Mouse (Mus musculus): Measurements from ENCODE around the gene Desi2. TPM values are rescaled to one million over a fixed set of nuclear protein-coding genes. Genes with fewer than 3 reads are reported as not detected.
A peak's percentile ranks its signal among the peaks of the same experiment; 100 is the strongest.
"Not testable (repeated sequence)": the region's sequence is repeated elsewhere in the genome, so short reads cannot be mapped to it uniquely, and the experiment has no call there.

The Desi2 gene
- polyA plus RNA-seq, 1 experiment from 2014 or later, result 14.7 TPM

- WGBS, result 12% methylated on average over 9 of the region's 9 CpGs
- Histone ChIP-seq H3K4me2 (ENCODE audit: low read depth, severe bottlenecking) (peak overlapping the region; percentile 78), H3K4me1 (ENCODE audit: control insufficient read depth, insufficient read depth, low read length) (no peaks in the 10 kb centered on the region), H3K9ac (ENCODE audit: low read length) (no peak overlapping the region), H3K27me3 (ENCODE audit: control insufficient read depth, insufficient read depth, low read length) (no peaks in the 10 kb centered on the region), H3K27ac (replicated peaks; ENCODE audit: low read depth, low read length) (no peak overlapping the region), H3K36me3 (ENCODE audit: control insufficient read depth, insufficient read depth, low read length) (no peaks in the 10 kb centered on the region), H3K4me3 (ENCODE audit: low read depth, low read length) (peak overlapping the region; percentile 47; the same call in 1 of the 2 replicates), H3K9me3 (ENCODE audit: control insufficient read depth, low read length) (no peaks in the 10 kb centered on the region)
- ATAC-seq (ENCODE audit: insufficient number of reproducible peaks, low FRiP score, low TSS enrichment, low read depth), result no peak
- no peak for DNase-seq (ENCODE audit: low spot score)
Observed at GRCm38 (mm10) chr1:178275174-178275730, 88.0 kb downstream of the Desi2 start.

- Histone ChIP-seq H3K36me3 (ENCODE audit: control insufficient read depth, insufficient read depth, low read length) (no peaks in the 10 kb centered on the region), H3K4me2 (ENCODE audit: low read depth, severe bottlenecking) (peak overlapping the region; percentile 78), H3K4me1 (ENCODE audit: control insufficient read depth, insufficient read depth, low read length) (no peaks in the 10 kb centered on the region), H3K27ac (replicated peaks; ENCODE audit: low read depth, low read length) (no peak overlapping the region), H3K27me3 (ENCODE audit: control insufficient read depth, insufficient read depth, low read length) (no peaks in the 10 kb centered on the region), H3K4me3 (ENCODE audit: low read depth, low read length) (peak overlapping the region; percentile 47), H3K9ac (ENCODE audit: low read length) (peak overlapping the region; percentile 83), H3K9me3 (ENCODE audit: control insufficient read depth, low read length) (no peaks in the 10 kb centered on the region)
- peak; percentile 58; the same call in 1 of the 2 replicates for ATAC-seq (ENCODE audit: insufficient number of reproducible peaks, low FRiP score, low TSS enrichment, low read depth)
- WGBS, result 3% methylated on average over 11 of the region's 11 CpGs
- peak; percentile 82 for DNase-seq (ENCODE audit: low spot score)
Observed at GRCm38 (mm10) chr1:178275738-178276053, 88.5 kb downstream of the Desi2 start.

- Histone ChIP-seq H3K27me3 (ENCODE audit: control insufficient read depth, insufficient read depth, low read length) (no peaks in the 10 kb centered on the region), H3K4me1 (ENCODE audit: control insufficient read depth, insufficient read depth, low read length) (no peaks in the 10 kb centered on the region), H3K9ac (ENCODE audit: low read length) (peak overlapping the region; percentile 83), H3K4me2 (ENCODE audit: low read depth, severe bottlenecking) (peak overlapping the region; percentile 78), H3K27ac (replicated peaks; ENCODE audit: low read depth, low read length) (no peak overlapping the region), H3K36me3 (ENCODE audit: control insufficient read depth, insufficient read depth, low read length) (no peaks in the 10 kb centered on the region), H3K9me3 (ENCODE audit: control insufficient read depth, low read length) (no peaks in the 10 kb centered on the region), H3K4me3 (ENCODE audit: low read depth, low read length) (peak overlapping the region; percentile 47)
- DNase-seq (ENCODE audit: low spot score) (peak; percentile 72), ATAC-seq (ENCODE audit: insufficient number of reproducible peaks, low FRiP score, low TSS enrichment, low read depth) (peak; percentile 85)
- 1% methylated on average over 73 of the region's 87 CpGs for WGBS
Observed at GRCm38 (mm10) chr1:178276054-178276911, 89.1 kb downstream of the Desi2 start.

- H3K4me1 ChIP-seq (ENCODE audit: control insufficient read depth, insufficient read depth, low read length); H3K27ac ChIP-seq (replicated peaks; ENCODE audit: low read depth, low read length); H3K9ac ChIP-seq (ENCODE audit: low read length); ATAC-seq (ENCODE audit: insufficient number of reproducible peaks, low FRiP score, low TSS enrichment, low read depth); H3K9me3 ChIP-seq (ENCODE audit: control insufficient read depth, low read length); DNase-seq (ENCODE audit: low spot score); H3K4me3 ChIP-seq (ENCODE audit: low read depth, low read length); H3K27me3 ChIP-seq (ENCODE audit: control insufficient read depth, insufficient read depth, low read length); H3K4me2 ChIP-seq (ENCODE audit: low read depth, severe bottlenecking); H3K36me3 ChIP-seq (ENCODE audit: control insufficient read depth, insufficient read depth, low read length): not testable (repeated sequence)
- 87% methylated on average over 3 of the region's 3 CpGs for WGBS
Observed at GRCm38 (mm10) chr1:178283314-178283713, 96.1 kb downstream of the Desi2 start.

GRCm38 (mm10) chr1:178283946-178284720, 96.9 kb downstream of the Desi2 start:
- WGBS, result 68% methylated on average over 2 of the region's 2 CpGs
- ATAC-seq (ENCODE audit: insufficient number of reproducible peaks, low FRiP score, low TSS enrichment, low read depth) (no peak), DNase-seq (ENCODE audit: low spot score) (no peak)

GRCm38 (mm10) chr1:178287601-178288176, 100.5 kb downstream of the Desi2 start:
- no peaks in the 10 kb centered on the region for H3K27me3 ChIP-seq (ENCODE audit: control insufficient read depth, insufficient read depth, low read length)
- no peak overlapping the region for H3K4me3 ChIP-seq (ENCODE audit: low read depth, low read length)
- 63% methylated on average over 8 of the region's 8 CpGs for WGBS
- H3K36me3 ChIP-seq (ENCODE audit: control insufficient read depth, insufficient read depth, low read length), result no peaks in the 10 kb centered on the region
- H3K9me3 ChIP-seq (ENCODE audit: control insufficient read depth, low read length), result no peaks in the 10 kb centered on the region
- H3K27ac ChIP-seq (replicated peaks; ENCODE audit: low read depth, low read length), result no peak overlapping the region
- no peak for DNase-seq (ENCODE audit: low spot score)
- H3K4me1 ChIP-seq (ENCODE audit: control insufficient read depth, insufficient read depth, low read length), result no peaks in the 10 kb centered on the region
- no peak overlapping the region for H3K9ac ChIP-seq (ENCODE audit: low read length)
- no peak for ATAC-seq (ENCODE audit: insufficient number of reproducible peaks, low FRiP score, low TSS enrichment, low read depth)
- no peak overlapping the region for H3K4me2 ChIP-seq (ENCODE audit: low read depth, severe bottlenecking)

More at GRCm38 (mm10) chr1:178283946-178284720, 96.9 kb downstream of the Desi2 start:
- Histone ChIP-seq H3K4me1 (ENCODE audit: control insufficient read depth, insufficient read depth, low read length) (no peaks in the 10 kb centered on the region), H3K9me3 (ENCODE audit: control insufficient read depth, low read length) (no peaks in the 10 kb centered on the region), H3K27ac (replicated peaks; ENCODE audit: low read depth, low read length) (no peak overlapping the region), H3K4me3 (ENCODE audit: low read depth, low read length) (no peak overlapping the region), H3K9ac (ENCODE audit: low read length) (no peak overlapping the region), H3K27me3 (ENCODE audit: control insufficient read depth, insufficient read depth, low read length) (no peaks in the 10 kb centered on the region), H3K4me2 (ENCODE audit: low read depth, severe bottlenecking) (no peak overlapping the region), H3K36me3 (ENCODE audit: control insufficient read depth, insufficient read depth, low read length) (no peaks in the 10 kb centered on the region)

- no peak overlapping the region for H3K27ac ChIP-seq (replicated peaks; ENCODE audit: low read depth, low read length)
- ATAC-seq (ENCODE audit: insufficient number of reproducible peaks, low FRiP score, low TSS enrichment, low read depth) (no peak), DNase-seq (ENCODE audit: low spot score) (no peak)
- no peak overlapping the region for H3K9ac ChIP-seq (ENCODE audit: low read length)
- no peak overlapping the region for H3K4me2 ChIP-seq (ENCODE audit: low read depth, severe bottlenecking)
- no peaks in the 10 kb centered on the region for H3K4me1 ChIP-seq (ENCODE audit: control insufficient read depth, insufficient read depth, low read length)
- no peaks in the 10 kb centered on the region for H3K9me3 ChIP-seq (ENCODE audit: control insufficient read depth, low read length)
- H3K4me3 ChIP-seq (ENCODE audit: low read depth, low read length), result no peak overlapping the region
- WGBS, result 77% methylated on average over 3 of the region's 3 CpGs
- H3K27me3 ChIP-seq (ENCODE audit: control insufficient read depth, insufficient read depth, low read length), result no peaks in the 10 kb centered on the region
- no peaks in the 10 kb centered on the region for H3K36me3 ChIP-seq (ENCODE audit: control insufficient read depth, insufficient read depth, low read length)
Observed at GRCm38 (mm10) chr1:178291716-178292115, 104.5 kb downstream of the Desi2 start.

GRCm38 (mm10) chr1:178294051-178294450, 106.8 kb downstream of the Desi2 start:
- WGBS, result 91% methylated on average over 1 of the region's 1 CpGs
- Histone ChIP-seq H3K27ac (replicated peaks; ENCODE audit: low read depth, low read length) (no peak overlapping the region), H3K4me3 (ENCODE audit: low read depth, low read length) (no peak overlapping the region), H3K4me1 (ENCODE audit: control insufficient read depth, insufficient read depth, low read length) (no peaks in the 10 kb centered on the region), H3K4me2 (ENCODE audit: low read depth, severe bottlenecking) (no peak overlapping the region), H3K9me3 (ENCODE audit: control insufficient read depth, low read length) (no peaks in the 10 kb centered on the region), H3K36me3 (ENCODE audit: control insufficient read depth, insufficient read depth, low read length) (no peaks in the 10 kb centered on the region), H3K9ac (ENCODE audit: low read length) (no peak overlapping the region), H3K27me3 (ENCODE audit: control insufficient read depth, insufficient read depth, low read length) (no peaks in the 10 kb centered on the region)
- ATAC-seq (ENCODE audit: insufficient number of reproducible peaks, low FRiP score, low TSS enrichment, low read depth) (no peak), DNase-seq (ENCODE audit: low spot score) (no peak)

Data from limb, embryonic 11.5 days (tissue).